Mouse (Mus musculus) ES-E14 (cell line): Measurements from ENCODE around the gene Ada. TPM values are rescaled to one million over a fixed set of nuclear protein-coding genes. Genes with fewer than 3 reads are reported as not detected.

Experiments
- DNase-seq: peaks from one replicate; pipeline ENCODE4 v3.0.0-alpha.2; 2013; ENCODE audit warnings: low read depth, low spot score
- H3K27ac ChIP-seq: 2 replicates; pipeline ENCODE4 v1.5.1; 2012; ENCODE audit warnings: low read depth, mild to moderate bottlenecking, low read length, moderate library complexity, mixed read lengths; ENCODE audit not compliant: poor library complexity, insufficient read depth, severe bottlenecking
- H3K36me3 ChIP-seq: 2 replicates; pipeline ENCODE4 v1.6.1; 2012; ENCODE audit warnings: mild to moderate bottlenecking, low read length, moderate library complexity, mixed read lengths; ENCODE audit not compliant: control insufficient read depth, poor library complexity, insufficient read depth, severe bottlenecking
- H3K4me1 ChIP-seq, 2 experiments: fragments of 150-350 bp in 1 of 2; sonication (generic) in 1 of 2; 2 replicates each; pipeline ENCODE4 v1.6.1; 2012; ENCODE audit warnings: low read length in 2 of 2, mild to moderate bottlenecking in 1 of 2, mixed read lengths in 1 of 2; ENCODE audit not compliant: control insufficient read depth in 2 of 2, insufficient read depth in 2 of 2, poor library complexity in 1 of 2
- H3K4me3 ChIP-seq, 2 experiments: fragments of 150-350 bp in 1 of 2; sonication (generic) in 1 of 2; 2 replicates each; pipeline ENCODE4 v1.5.1; 2012; ENCODE audit warnings: low read length in 2 of 2, low read depth in 1 of 2, mild to moderate bottlenecking in 1 of 2, mixed read lengths in 1 of 2; ENCODE audit not compliant: insufficient read depth in 1 of 2, poor library complexity in 1 of 2, severe bottlenecking in 1 of 2
- H3K9ac ChIP-seq: 2 replicates; pipeline ENCODE4 v1.6.1; 2012; ENCODE audit warnings: low read depth, mild to moderate bottlenecking, low read length, mixed read lengths; ENCODE audit not compliant: poor library complexity, insufficient read depth, severe bottlenecking
- H3K9me3 ChIP-seq: fragments of 150-350 bp; sonication (generic); 2 replicates; pipeline ENCODE4 v1.6.1; 2012; ENCODE audit warnings: low read depth, mild to moderate bottlenecking, low read length; ENCODE audit not compliant: control insufficient read depth, insufficient read depth
- CHD2 ChIP-seq: IDR thresholded peaks from 2 replicates; pipeline ENCODE4 v1.6.1; 2014; ENCODE audit warnings: mild to moderate bottlenecking, low read depth, low read length, inconsistent platforms
- HCFC1 ChIP-seq: IDR thresholded peaks from 2 replicates; pipeline ENCODE4 v1.6.1; 2012; ENCODE audit warnings: low read length, inconsistent platforms, borderline replicate concordance; ENCODE audit not compliant: insufficient read depth
- MAFK ChIP-seq: IDR thresholded peaks from 2 replicates; pipeline ENCODE4 v1.6.1; 2014; ENCODE audit warnings: mild to moderate bottlenecking, low read depth, low read length, inconsistent platforms; ENCODE audit not compliant: insufficient read depth
- ZC3H11A ChIP-seq: IDR thresholded peaks from 2 replicates; pipeline ENCODE4 v1.6.1; 2012; ENCODE audit warnings: low read depth, mild to moderate bottlenecking, inconsistent platforms, low read length, borderline replicate concordance
- ZNF384 ChIP-seq: IDR thresholded peaks from 2 replicates; pipeline ENCODE4 v1.6.1; 2012; ENCODE audit warnings: low read depth, low read length, inconsistent platforms
- in situ Hi-C, 2 experiments: fragments of 600-800 bp; cut with MboI; formaldehyde crosslinking; loops; one replicate each; pipeline ENCODE4 v1.15.1; 2025; ENCODE audit warnings: low sequenced_read_pairs in 2 of 2, inconsistent platforms in 1 of 2; ENCODE audit not compliant: unreplicated experiment in 2 of 2
- total RNA-seq: library from RNA; depleted of rRNA; stranded (reverse); fragments of 300-350 nt; gene quantifications from 2 replicates; pipeline ENCODE4 v1.2.3, GENCODE M21; 2012

The Ada gene
- total RNA-seq, 1 experiment: 13.7 TPM

DNA sequence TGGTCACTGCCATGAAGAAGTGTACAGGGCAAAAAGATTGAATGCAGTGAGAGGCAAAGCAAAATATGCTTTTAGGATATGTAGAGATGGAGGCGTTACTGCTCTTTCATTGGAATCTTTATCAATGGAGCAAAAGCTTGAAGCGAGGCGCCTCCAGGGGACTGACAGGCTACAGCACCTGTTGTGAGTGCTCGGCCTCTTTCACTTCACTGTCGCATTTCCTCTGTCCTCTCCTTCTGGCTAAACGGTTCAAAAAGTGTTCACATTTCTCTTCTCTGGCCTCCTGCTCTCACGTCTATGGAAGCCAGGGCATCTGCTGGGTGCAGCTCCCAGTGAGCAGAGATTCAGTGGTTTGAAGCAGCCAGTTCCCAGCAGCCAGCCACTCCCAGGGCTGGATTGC is 47.6 kb downstream of the Ada start:
- H3K27ac ChIP-seq: no peak overlapping the region
- no peak for TF ChIP-seq MAFK
- TF ChIP-seq ZC3H11A: no peak
- no peaks in the 10 kb centered on the region for H3K36me3 ChIP-seq
- no peak overlapping the region for H3K4me3 ChIP-seq
- H3K9me3 ChIP-seq: no peaks in the 10 kb centered on the region
- in situ Hi-C loops: no loop called here
- DNase-seq: no peak
- peaks cover 0 to 2% of the 10 kb centered on the region in 2 experiments; a peak in 1 of 4 replicates for H3K4me1 ChIP-seq
- H3K9ac ChIP-seq: no peak overlapping the region

DNA sequence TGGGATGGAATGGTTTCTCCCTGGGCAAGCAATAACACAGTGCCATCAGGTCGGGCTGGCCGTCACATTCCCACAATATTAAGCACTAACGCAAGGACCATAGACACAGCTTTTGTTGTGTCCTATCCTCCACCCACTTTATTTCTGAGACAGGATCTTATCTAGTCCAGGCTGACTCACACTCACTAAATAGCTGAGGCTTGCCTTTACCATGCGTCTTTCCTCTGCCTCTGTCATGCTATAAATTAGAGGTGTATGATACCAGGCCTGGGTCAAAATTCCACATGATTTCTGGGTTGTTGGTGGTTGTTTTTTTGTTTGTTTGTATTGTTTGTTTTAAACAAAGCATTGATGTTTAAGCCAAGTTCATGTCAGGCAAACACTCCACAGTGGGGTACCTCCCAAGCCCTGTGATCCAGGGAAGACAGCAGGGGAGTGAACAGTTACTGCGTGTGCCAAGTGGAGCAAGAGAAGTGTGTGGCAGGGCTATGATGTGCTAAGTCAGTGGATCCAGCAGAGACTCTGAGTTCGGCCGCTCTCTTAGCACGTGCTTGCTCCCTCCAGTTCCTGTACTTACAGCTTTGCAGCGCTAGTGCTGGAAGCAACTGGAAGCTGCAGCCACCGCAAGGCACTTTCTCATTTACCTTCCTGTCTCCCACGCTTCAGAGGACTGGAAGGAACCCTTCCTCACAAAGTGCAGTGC is 50.8 kb downstream of the Ada start:
- no peaks in the 10 kb centered on the region for H3K36me3 ChIP-seq
- no peak overlapping the region for H3K4me3 ChIP-seq
- H3K27ac ChIP-seq: no peak overlapping the region
- no peak for DNase-seq
- peaks cover 0 to 2% of the 10 kb centered on the region in 2 experiments; a peak in 1 of 4 replicates for H3K4me1 ChIP-seq
- in situ Hi-C loops: no loop called here
- no peaks in the 10 kb centered on the region for H3K9me3 ChIP-seq
- no peak for TF ChIP-seq HCFC1
- no peak for TF ChIP-seq CHD2
- no peak for TF ChIP-seq ZNF384
- no peak for TF ChIP-seq ZC3H11A
- no peak for TF ChIP-seq MAFK
- no peak overlapping the region for H3K9ac ChIP-seq

DNA sequence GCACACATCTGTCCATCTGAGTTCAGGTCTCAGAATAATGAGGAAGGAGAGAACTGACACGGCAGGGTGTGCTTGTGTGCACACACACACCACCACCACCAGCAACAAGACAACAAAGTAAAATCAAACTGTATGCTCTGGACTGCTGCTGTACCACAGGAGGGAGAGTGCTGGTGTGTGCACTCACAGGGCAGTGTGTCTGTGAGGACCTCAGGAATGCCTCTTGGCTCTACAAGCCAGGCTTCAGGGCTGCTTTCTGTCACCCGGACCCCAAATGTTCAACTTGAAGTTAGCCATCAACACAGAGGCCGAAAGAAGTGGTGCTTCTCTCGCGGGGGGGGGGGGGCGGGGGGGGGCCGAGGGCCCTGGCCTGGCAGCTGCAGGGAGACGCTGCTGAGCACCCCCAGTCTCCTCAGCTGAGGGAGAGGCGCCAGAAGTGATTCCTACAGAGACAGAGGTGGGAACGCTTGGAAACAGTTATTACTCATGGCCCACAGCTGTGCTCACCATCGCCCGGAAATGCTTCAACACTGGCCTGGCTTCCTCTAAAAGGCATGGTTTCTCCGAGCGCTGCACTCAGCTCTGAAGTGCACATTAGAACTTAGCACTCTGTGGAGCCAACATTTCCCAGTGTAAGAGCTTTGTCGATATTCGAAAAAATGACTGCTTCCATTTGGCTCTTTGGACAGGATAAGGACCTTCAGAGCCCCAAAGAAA is 52.1 kb downstream of the Ada start:
- Histone ChIP-seq H3K36me3 (no peaks in the 10 kb centered on the region), H3K27ac (no peak overlapping the region), H3K4me3 (no peak overlapping the region), H3K9me3 (no peaks in the 10 kb centered on the region), H3K4me1 (peaks cover 0 to 2% of the 10 kb centered on the region in 2 experiments; a peak in 1 of 4 replicates), H3K9ac (no peak overlapping the region)
- no peak for DNase-seq
- TF ChIP-seq MAFK (no peak), HCFC1 (no peak), ZNF384 (no peak), CHD2 (no peak), ZC3H11A (no peak)
- in situ Hi-C loops: no loop called here

DNA sequence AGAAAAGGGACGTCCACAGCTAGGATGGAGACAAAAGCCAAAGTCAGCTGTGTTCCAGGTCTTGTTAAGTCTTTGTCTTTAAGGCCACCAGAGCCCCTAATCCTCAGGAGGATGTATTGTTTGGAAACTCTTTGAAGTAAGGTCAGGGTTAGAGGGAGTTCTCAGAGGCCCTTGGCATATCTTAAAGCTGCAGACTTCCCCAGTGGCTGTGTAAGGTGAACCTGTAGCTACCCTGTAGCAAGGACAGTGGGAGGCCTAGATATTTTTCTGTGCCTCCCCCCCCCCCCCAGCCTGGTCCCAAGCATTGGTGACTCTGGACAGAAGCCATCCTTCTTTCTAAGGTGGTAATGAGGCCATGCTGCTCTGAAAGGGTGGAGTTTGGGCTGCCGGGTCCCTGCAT is 53.3 kb downstream of the Ada start:
- in situ Hi-C loops: no loop called here
- DNase-seq: no peak
- no peak for TF ChIP-seq CHD2
- no peak for TF ChIP-seq MAFK
- no peak for TF ChIP-seq ZNF384
- no peak for TF ChIP-seq HCFC1
- Histone ChIP-seq H3K36me3 (no peaks in the 10 kb centered on the region), H3K27ac (no peak overlapping the region), H3K4me3 (no peak overlapping the region), H3K9me3 (no peaks in the 10 kb centered on the region), H3K9ac (no peak overlapping the region), H3K4me1 (peaks cover 0 to 2% of the 10 kb centered on the region in 2 experiments; a peak in 1 of 4 replicates)
